Mouse (Mus musculus) erythroid progenitor cell, adult 5-6 weeks (primary cell): ENCODE data around the gene Iars. TPM values are rescaled to one million over a fixed set of nuclear protein-coding genes. Genes with fewer than 3 reads are reported as not detected.

Source experiments
- ATAC-seq: replicated peaks from 2 replicates; pipeline ENCODE4 v1.8.0; 2016; ENCODE audit warnings: moderate number of reproducible peaks, mild to moderate bottlenecking, moderate TSS enrichment, inconsistent platforms; ENCODE audit not compliant: poor library complexity, low FRiP score, severe bottlenecking
- total RNA-seq, 2 experiments: library from RNA; stranded (forward) in 1 of 2; stranded (reverse) in 1 of 2; fragments of 150-400 nt in 1 of 2; fragments of 186-747, 209-891 nt in 1 of 2; gene quantifications; 2 replicates each; pipeline versions ENCODE4 v1.2.3 to v1.2.4; 2015 to 2017; ENCODE audit warnings: low replicate concordance in 2 of 2

The Iars gene
- total RNA-seq (2015; ENCODE audit: low replicate concordance) (25.2 and 57.3 TPM in 2 replicates), total RNA-seq (2017; ENCODE audit: low replicate concordance) (35.6 and 66.1 TPM in 2 replicates)

- peak; percentile 99 for ATAC-seq
Measured at GRCm38 (mm10) chr13:49681351-49682232, at the start of gene Iars. Gene Iars, plus strand, starts transcription at chr13:49682100.

- 0 out of 2 replicates have a peak, but pooled peaks have one; percentile 54 for ATAC-seq
Measured at GRCm38 (mm10) chr13:49639965-49640364, 41.9 kb upstream of the Iars start.

DNA sequence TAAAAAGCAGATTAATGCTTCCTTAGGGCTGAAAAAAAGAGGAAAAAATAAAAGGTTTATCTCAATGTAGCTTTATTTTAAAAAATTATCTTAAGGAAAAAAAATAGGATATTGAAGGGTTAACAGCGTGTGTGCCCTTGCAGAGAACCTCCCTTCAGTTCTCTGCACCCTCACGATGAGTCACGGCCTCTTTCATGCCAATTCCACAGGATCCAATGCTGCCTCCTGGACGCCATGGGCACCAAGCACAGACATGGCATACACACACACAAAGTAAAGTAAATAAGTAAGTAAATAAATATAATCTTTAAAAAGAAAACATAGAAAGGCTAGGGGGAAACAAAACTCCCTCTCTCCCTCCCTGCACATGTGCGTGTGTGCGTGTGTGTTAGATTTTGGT lies 39.2 kb upstream of the Iars start:
- no peak for ATAC-seq

DNA sequence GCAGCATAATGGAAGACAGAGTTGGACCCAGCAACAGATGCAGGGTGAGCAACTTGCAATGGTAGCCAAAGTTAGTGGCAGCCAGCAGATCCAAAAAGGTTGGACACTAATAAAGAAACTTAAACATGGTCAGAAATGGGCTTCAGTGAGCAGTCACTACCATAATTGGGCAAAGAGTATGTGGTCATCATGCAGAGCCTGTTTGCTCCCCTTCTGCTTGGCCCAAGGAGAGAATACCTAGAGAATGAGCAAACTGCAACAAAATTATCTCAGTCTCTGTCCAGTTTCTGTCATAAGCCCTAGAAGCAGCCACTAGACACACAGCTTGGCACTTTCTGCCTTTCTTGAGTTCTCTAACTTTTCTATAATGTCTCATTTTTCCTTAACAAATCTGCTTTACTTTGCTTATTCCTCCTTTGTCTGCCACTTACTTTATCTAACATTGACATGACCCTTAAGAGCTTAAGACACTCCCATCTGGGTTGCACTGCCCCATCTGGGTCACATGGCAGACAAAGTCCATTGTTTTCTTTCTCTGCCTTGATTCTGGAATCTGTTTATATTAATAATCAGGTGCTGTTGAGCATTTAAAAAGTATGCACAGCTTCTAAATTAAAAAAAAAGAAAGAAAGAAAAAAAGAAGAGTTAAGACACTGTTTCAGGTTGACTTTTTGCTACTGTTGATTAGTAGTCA lies 38.1 kb upstream of the Iars start:
- no peak for ATAC-seq

DNA sequence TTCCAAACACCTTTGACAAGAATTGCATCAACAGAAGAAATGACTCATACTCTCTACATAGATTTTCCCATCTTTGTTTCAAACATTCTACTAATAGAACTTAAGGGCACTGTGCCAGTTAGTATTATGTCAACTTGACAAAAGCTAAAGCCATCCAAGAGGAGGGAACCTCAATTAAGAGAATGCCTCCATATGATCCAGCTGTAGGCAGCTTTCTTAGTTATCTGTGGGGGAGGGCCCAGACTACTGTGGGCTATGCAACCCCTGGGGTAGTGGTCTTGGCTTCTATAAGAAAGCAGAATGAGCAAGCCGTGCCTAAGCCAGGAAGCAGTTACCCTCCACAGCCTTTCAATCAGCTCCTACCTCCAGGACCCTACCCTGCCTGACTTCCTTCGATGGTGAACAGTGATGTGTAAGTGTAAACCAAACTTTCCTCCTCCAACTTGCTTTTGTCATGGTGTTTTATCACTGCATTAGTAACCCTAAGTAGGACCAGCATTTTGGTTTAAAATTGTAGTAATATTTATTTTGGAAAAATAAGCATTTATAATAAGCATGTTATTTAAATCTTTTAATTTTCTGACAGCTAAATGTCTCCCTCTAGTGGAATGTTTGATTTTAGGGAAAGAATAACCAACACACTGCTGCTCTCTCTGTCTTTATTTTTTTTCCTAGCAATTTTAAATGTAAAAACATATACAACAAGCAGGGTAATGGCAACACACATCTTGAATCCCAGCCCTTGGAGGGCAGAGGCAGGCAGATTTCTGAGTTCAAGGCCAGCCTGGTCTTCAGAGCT lies 37.0 kb upstream of the Iars start:
- ATAC-seq: no peak

- no peak for ATAC-seq
Measured at GRCm38 (mm10) chr13:49646019-49646418, 35.9 kb upstream of the Iars start.

GRCm38 (mm10) chr13:49651136-49651535 lies 30.8 kb upstream of the Iars start:
- ATAC-seq: no peak

GRCm38 (mm10) chr13:49651781-49652351 lies 30.0 kb upstream of the Iars start:
- no peak for ATAC-seq

DNA sequence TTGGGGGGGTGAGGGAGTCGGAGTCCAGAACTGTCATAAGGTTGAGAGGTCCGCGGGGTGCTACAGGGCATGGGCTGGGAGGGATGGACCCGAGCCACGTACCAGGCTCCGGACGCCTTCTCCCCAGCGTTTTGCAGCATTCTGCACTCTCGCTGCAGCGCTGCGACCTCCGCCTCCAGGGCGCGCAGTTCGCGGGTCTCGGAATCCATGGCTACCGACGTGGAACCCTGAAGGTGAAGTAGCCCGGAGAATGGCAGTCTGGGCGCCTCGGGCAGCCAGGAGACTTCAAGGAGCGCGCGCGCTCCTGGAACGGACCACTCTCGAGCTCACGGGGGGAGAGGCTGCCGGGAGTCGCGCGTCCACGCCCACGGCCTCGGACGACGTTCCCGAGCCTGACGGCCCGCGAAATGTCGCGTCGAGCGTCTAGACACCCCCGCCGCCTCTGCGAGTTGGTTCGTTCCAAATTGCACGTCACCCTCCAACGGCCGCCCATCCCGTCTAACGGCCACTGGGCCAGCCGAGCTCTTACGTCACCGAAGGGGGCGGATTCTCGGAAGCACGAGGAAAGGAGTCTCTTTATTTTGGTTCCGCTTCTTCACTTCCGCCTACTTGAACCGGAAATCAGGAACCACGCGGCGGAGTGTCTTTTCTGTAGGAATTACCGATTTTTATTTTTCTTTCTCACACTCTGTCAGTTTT lies 29.3 kb upstream of the Iars start, which contains the start of the genes Cenpp and Nol8:
Gene Cenpp, minus strand, starts transcription at position 305 of the 699 bp plus-strand sequence.
Gene Nol8, plus strand, starts transcription at position 598 of the 699 bp plus-strand sequence.
- ATAC-seq: peak; percentile 93

GRCm38 (mm10) chr13:49653180-49653541 lies 28.7 kb upstream of the Iars start:
- ATAC-seq: peak; percentile 66

DNA sequence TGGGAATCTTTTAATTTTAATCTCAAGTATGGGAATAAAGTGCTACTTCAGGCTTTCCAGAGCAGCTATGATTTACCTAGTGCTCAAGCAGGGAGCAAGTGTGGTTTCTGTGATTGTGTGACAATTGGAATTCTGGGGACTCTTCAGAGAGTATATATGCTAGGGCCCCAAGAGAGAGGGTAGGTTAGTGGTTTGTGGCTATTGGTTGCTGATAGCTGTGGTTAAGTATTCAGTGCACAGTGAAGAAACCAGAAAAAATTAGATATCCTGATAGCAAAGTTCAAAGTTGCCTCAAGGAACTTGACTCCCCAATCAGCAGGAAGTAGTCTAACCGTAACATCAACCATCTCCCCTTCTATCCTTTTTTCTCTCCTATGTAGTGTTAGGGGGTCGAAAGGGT lies 4.1 kb upstream of the Iars start:
- no peak for ATAC-seq

DNA sequence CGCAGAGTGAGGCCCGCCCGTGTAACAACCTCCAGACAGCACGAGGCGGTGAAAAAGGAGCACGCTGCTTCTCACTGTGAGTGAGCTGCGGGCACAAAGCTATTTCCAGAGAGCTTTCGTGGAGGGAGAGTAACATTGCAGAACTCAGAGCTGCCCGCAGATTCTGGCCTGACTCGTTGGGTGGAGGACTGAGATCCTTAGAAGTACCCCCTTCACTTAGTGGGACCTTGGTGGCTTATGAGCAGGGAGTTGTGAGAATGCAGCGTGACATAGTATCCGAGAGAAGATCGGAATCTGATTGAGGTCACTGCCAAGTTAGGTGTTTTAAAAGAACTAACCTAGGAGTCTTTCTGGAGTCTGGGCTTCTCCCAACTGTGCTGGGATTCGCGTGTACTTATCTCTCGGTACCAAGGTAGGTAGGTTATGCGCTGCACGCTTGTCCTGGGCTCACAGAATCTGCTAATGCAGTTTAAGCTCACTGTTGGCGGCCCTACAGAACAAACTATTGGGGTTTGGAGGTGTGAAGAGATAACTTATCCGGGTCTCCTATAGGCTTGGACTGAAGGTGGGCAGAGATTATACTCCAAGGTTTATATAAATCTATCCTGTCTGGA lies 440 bp downstream of the Iars start:
- peak; percentile 26; the same call in 1 of the 2 replicates for ATAC-seq

DNA sequence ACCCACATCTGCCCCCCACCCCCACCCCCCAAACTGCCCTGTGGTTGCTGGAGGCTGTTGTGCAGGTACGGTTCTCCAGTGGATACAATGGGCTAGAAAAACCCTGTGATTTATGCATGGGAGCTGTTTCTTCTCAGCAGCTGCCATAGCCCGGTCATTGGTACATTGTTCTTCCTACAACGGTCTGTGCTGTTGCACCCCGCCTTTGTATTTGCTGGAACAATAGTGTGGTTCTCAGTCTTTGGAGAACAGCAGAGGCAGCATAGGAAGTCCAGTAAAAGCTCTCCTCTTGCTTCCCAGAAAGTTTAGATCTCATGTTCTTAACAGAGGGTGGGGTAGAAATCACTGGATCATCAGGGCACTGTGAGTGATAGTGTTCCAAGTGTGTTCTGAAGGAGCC lies 2.4 kb downstream of the Iars start:
- ATAC-seq: no peak

DNA sequence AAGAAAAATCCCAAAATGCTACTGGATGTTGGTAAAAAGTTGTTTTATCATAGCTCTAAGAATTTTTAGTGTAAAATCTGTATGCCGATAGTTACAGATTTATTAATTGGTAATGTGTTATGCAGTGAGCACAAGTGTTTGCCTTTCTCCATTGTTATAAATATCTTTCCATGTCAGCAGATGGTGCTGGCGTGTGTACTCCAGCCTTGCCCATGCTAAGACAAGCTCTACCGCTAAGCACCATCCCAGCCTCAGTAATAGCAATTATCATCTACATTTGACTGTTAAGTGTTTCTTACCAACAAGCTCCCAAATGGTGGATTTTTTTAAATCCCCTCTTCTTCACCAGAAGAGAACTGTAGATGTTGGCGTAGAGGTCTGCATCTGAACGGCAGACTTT lies 9.2 kb downstream of the Iars start:
- ATAC-seq: no peak

GRCm38 (mm10) chr13:49703216-49703779 lies 21.4 kb downstream of the Iars start:
- no peak for ATAC-seq

DNA sequence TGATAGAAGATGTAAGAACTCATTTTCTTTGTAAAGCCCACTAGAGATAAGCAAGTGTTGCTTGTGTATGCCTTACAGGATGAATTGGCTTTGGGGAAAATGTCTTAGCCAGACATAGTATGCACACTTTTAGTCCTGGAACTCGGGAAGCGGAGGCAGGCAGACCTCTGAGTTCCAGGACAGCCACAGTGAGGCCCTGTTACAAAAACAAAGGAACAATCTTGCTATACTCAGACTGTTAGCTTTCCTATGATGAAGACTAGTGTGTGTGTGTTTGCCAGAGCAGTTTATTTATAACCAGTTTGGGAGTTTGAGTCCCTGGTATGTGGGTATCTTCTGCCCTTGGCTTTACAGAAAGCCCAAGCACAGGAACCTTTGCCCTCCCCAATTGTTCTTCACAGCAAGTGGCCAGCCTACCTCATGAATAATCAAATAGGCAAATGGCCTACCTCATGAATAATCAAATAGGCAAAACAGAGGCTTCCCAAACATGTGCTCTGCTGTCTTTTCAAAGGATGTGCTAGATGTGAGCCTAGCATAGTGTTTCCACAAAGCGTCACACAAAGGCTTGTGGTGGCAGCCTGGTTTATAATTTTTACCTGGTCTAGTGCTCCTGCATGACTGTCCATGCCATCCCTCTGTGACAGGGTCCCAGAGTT lies 24.3 kb downstream of the Iars start:
- ATAC-seq: no peak

GRCm38 (mm10) chr13:49708311-49708710 lies 26.4 kb downstream of the Iars start:
- no peak for ATAC-seq
